Mouse (Mus musculus): ENCODE data around the gene Plekha1. TPM values are rescaled to one million over a fixed set of nuclear protein-coding genes. Genes with fewer than 3 reads are reported as not detected.
A peak's percentile ranks its signal among the peaks of the same experiment; 100 is the strongest.

Plekha1 gene
- 31.7 and 37.3 TPM in 2 replicates for polyA plus RNA-seq (2016; fragmentation: Nextera tagmentation; extraction: Ambion mirVana)

- Histone ChIP-seq H3K27ac (peak within 1 kb of the TSS; percentile 93), H3K4me1 (peaks cover 43% of the 10 kb centered on the region)
- under 1% methylated on average over 114 of the region's 114 CpGs for WGBS
These were observed at the start of gene Plekha1 for GRCm38 (mm10) chr7:130865613-130866591. Plekha1 (plus strand) TSS chr7:130865756.

GRCm38 (mm10) chr7:130816243-130816642 is 49.3 kb upstream of the Plekha1 start:
- DNase-seq (ENCODE audit: extremely low spot score, low spot score): no peak
- 89% methylated on average over 7 of the region's 7 CpGs for WGBS
- H3K9me3 ChIP-seq: no peaks in the 10 kb centered on the region
- H3K27ac ChIP-seq: no peak overlapping the region
- no peaks in the 10 kb centered on the region for H3K27me3 ChIP-seq (ENCODE audit: poor library complexity, severe bottlenecking)
- peaks cover 4% of the 10 kb centered on the region; the same call in 1 of the 2 replicates for H3K4me1 ChIP-seq
- no peak overlapping the region for H3K4me3 ChIP-seq
- H3K36me3 ChIP-seq (replicated peaks): no peaks in the 10 kb centered on the region

More at GRCm38 (mm10) chr7:130865613-130866591, at the start of gene Plekha1:
- peak; percentile 97 for DNase-seq (ENCODE audit: extremely low spot score, low spot score)
- no peaks in the 10 kb centered on the region for H3K36me3 ChIP-seq (replicated peaks)
- H3K27me3 ChIP-seq (ENCODE audit: poor library complexity, severe bottlenecking): peaks cover 48% of the 10 kb centered on the region
- no peaks in the 10 kb centered on the region for H3K9me3 ChIP-seq
- H3K4me3 ChIP-seq: peak within 1 kb of the TSS; percentile 82

GRCm38 (mm10) chr7:130818813-130819212 is 46.7 kb upstream of the Plekha1 start:
- no peak for DNase-seq (ENCODE audit: extremely low spot score, low spot score)
- WGBS: 84% methylated on average over 5 of the region's 5 CpGs

GRCm38 (mm10) chr7:130819624-130820023 is 45.9 kb upstream of the Plekha1 start:
- no peak for DNase-seq (ENCODE audit: extremely low spot score, low spot score)
- Histone ChIP-seq H3K4me3 (no peak overlapping the region), H3K4me1 (no peaks in the 10 kb centered on the region), H3K9me3 (no peaks in the 10 kb centered on the region), H3K27ac (no peak overlapping the region), H3K27me3 (ENCODE audit: poor library complexity, severe bottlenecking) (no peaks in the 10 kb centered on the region), H3K36me3 (replicated peaks) (no peaks in the 10 kb centered on the region)
- WGBS: 87% methylated on average over 10 of the region's 10 CpGs

More at GRCm38 (mm10) chr7:130818813-130819212, 46.7 kb upstream of the Plekha1 start:
- Histone ChIP-seq H3K27me3 (ENCODE audit: poor library complexity, severe bottlenecking) (no peaks in the 10 kb centered on the region), H3K9me3 (no peaks in the 10 kb centered on the region), H3K36me3 (replicated peaks) (no peaks in the 10 kb centered on the region), H3K27ac (no peak overlapping the region), H3K4me3 (no peak overlapping the region), H3K4me1 (no peaks in the 10 kb centered on the region)

- Histone ChIP-seq H3K4me1 (no peaks in the 10 kb centered on the region), H3K27ac (no peak overlapping the region), H3K36me3 (replicated peaks) (no peaks in the 10 kb centered on the region), H3K27me3 (ENCODE audit: poor library complexity, severe bottlenecking) (peaks cover 17% of the 10 kb centered on the region), H3K4me3 (no peak overlapping the region), H3K9me3 (no peaks in the 10 kb centered on the region)
- no peak for DNase-seq (ENCODE audit: extremely low spot score, low spot score)
- WGBS: 82% methylated on average over 9 of the region's 9 CpGs
These were observed 41.6 kb upstream of the Plekha1 start for GRCm38 (mm10) chr7:130823992-130824391.

- 87% methylated on average over 3 of the region's 3 CpGs for WGBS
- Histone ChIP-seq H3K27me3 (ENCODE audit: poor library complexity, severe bottlenecking) (peaks cover 35% of the 10 kb centered on the region), H3K4me1 (0 out of 2 replicates have a peak, but pooled peaks cover 4% of the 10 kb centered on the region), H3K36me3 (replicated peaks) (no peaks in the 10 kb centered on the region), H3K4me3 (no peak overlapping the region), H3K9me3 (no peaks in the 10 kb centered on the region), H3K27ac (no peak overlapping the region)
- DNase-seq (ENCODE audit: extremely low spot score, low spot score): no peak
These were observed 39.2 kb upstream of the Plekha1 start for GRCm38 (mm10) chr7:130826343-130826742.

GRCm38 (mm10) chr7:130827431-130827830 is 38.1 kb upstream of the Plekha1 start:
- no peaks in the 10 kb centered on the region for H3K36me3 ChIP-seq (replicated peaks)
- no peak overlapping the region for H3K27ac ChIP-seq
- peaks cover 46% of the 10 kb centered on the region for H3K27me3 ChIP-seq (ENCODE audit: poor library complexity, severe bottlenecking)
- H3K4me1 ChIP-seq: 0 out of 2 replicates have a peak, but pooled peaks cover 4% of the 10 kb centered on the region
- DNase-seq (ENCODE audit: extremely low spot score, low spot score): peak; percentile 46
- no peaks in the 10 kb centered on the region for H3K9me3 ChIP-seq
- no peak overlapping the region for H3K4me3 ChIP-seq
- 70% methylated on average over 3 of the region's 3 CpGs for WGBS

GRCm38 (mm10) chr7:130827844-130828403 is 37.6 kb upstream of the Plekha1 start:
- Histone ChIP-seq H3K27me3 (ENCODE audit: poor library complexity, severe bottlenecking) (peaks cover 51% of the 10 kb centered on the region), H3K4me3 (no peak overlapping the region), H3K4me1 (0 out of 2 replicates have a peak, but pooled peaks cover 4% of the 10 kb centered on the region), H3K36me3 (replicated peaks) (no peaks in the 10 kb centered on the region), H3K9me3 (no peaks in the 10 kb centered on the region), H3K27ac (no peak overlapping the region)
- DNase-seq (ENCODE audit: extremely low spot score, low spot score): no peak
- WGBS: 91% methylated on average over 9 of the region's 9 CpGs

GRCm38 (mm10) chr7:130828475-130828874 is 37.1 kb upstream of the Plekha1 start:
- Histone ChIP-seq H3K27me3 (ENCODE audit: poor library complexity, severe bottlenecking) (peaks cover 57% of the 10 kb centered on the region), H3K4me3 (no peak overlapping the region), H3K9me3 (no peaks in the 10 kb centered on the region), H3K36me3 (replicated peaks) (no peaks in the 10 kb centered on the region), H3K27ac (no peak overlapping the region), H3K4me1 (0 out of 2 replicates have a peak, but pooled peaks cover 4% of the 10 kb centered on the region)
- WGBS: 91% methylated on average over 10 of the region's 10 CpGs
- DNase-seq (ENCODE audit: extremely low spot score, low spot score): no peak

- Histone ChIP-seq H3K4me3 (no peak overlapping the region), H3K9me3 (no peaks in the 10 kb centered on the region), H3K4me1 (peaks cover 30% of the 10 kb centered on the region), H3K27ac (no peak overlapping the region), H3K36me3 (replicated peaks) (no peaks in the 10 kb centered on the region), H3K27me3 (ENCODE audit: poor library complexity, severe bottlenecking) (peaks cover 82% of the 10 kb centered on the region)
- DNase-seq (ENCODE audit: extremely low spot score, low spot score): no peak
- WGBS: 90% methylated on average over 5 of the region's 5 CpGs
These were observed 34.0 kb upstream of the Plekha1 start for GRCm38 (mm10) chr7:130831586-130831985.

- peaks cover 93% of the 10 kb centered on the region for H3K27me3 ChIP-seq (ENCODE audit: poor library complexity, severe bottlenecking)
- 12% methylated on average over 21 of the region's 21 CpGs for WGBS
These were observed 31.3 kb upstream of the Plekha1 start for GRCm38 (mm10) chr7:130834299-130834698.

GRCm38 (mm10) chr7:130834958-130835861 is 30.3 kb upstream of the Plekha1 start:
- peaks cover 98% of the 10 kb centered on the region for H3K27me3 ChIP-seq (ENCODE audit: poor library complexity, severe bottlenecking)
- H3K9me3 ChIP-seq: no peaks in the 10 kb centered on the region
- H3K27ac ChIP-seq: peak overlapping the region; percentile 79
- 7% methylated on average over 18 of the region's 18 CpGs for WGBS
- peak overlapping the region; percentile 16; the same call in 1 of the 2 replicates for H3K4me3 ChIP-seq
- H3K36me3 ChIP-seq (replicated peaks): no peaks in the 10 kb centered on the region
- peak; percentile 50 for DNase-seq (ENCODE audit: extremely low spot score, low spot score)
- H3K4me1 ChIP-seq: peaks cover 55% of the 10 kb centered on the region

More at GRCm38 (mm10) chr7:130834299-130834698, 31.3 kb upstream of the Plekha1 start:
- H3K9me3 ChIP-seq: no peaks in the 10 kb centered on the region
- DNase-seq (ENCODE audit: extremely low spot score, low spot score): peak; percentile 99
- no peak overlapping the region for H3K27ac ChIP-seq
- H3K4me3 ChIP-seq: peak overlapping the region; percentile 16; the same call in 1 of the 2 replicates
- H3K36me3 ChIP-seq (replicated peaks): no peaks in the 10 kb centered on the region
- peaks cover 54% of the 10 kb centered on the region for H3K4me1 ChIP-seq

All from forebrain, embryonic 10.5 days (tissue).